Mouse (Mus musculus) E14TG2a.4 (cell line): ENCODE results near the gene Srsf1.
"Not testable (repeated sequence)": the region's sequence is repeated elsewhere in the genome, so short reads cannot be mapped to it uniquely, and the experiment has no call there.

Experiments used
- CTCF ChIP-seq: conservative IDR thresholded peaks from 2 replicates; pipeline ENCODE4 v1.5.1; 2014; ENCODE audit warnings: low read length
- NANOG ChIP-seq: IDR thresholded peaks from 2 replicates; pipeline ENCODE4 v1.6.1; 2014; ENCODE audit warnings: borderline replicate concordance, low read length, mixed read lengths

DNA sequence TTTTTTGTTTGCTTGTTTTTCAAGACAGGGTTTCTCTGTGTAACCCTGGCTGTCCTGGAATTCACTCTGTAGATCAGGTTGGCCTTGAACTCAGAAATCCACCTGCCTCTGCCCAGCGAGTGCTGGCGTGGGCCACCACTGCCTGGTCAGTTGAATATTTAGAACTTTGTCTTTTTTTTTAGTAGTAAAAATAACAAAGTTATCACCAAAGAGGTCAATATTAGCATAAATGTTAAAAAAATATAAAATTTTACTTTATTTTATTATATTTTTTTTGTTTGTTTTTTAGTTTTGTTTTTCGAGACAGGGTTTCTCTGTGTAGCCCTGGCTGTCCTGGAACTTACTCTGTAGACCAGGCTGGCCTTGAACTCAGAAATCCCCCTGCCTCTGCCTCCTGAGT lies 2.0 kb upstream of the Srsf1 start:
- TF ChIP-seq CTCF, NANOG: not testable (repeated sequence)
